Mouse (Mus musculus): ENCODE measurements around the gene Apopt1. TPM values are rescaled to one million over a fixed set of nuclear protein-coding genes. Genes with fewer than 3 reads are reported as not detected.
A peak's percentile ranks its signal among the peaks of the same experiment; 100 is the strongest.

Gene Apopt1
- 10 to 100 TPM; 37.9 to 38.6 TPM for total RNA-seq (2021)

- intact Hi-C loops (cut with DNase I): loop anchor here (5.0 kb wide), 1 partner anchor 41 kb away; the partner anchor contains the start of gene Ckb
- peak; percentile 85 to 94 for DNase-seq (ENCODE audit: extremely low spot score in 1 of 2, low spot score in 2 of 2)
Measured at GRCm38 (mm10) chr12:111713004-111713651, at the start of gene Apopt1, which contains the start of gene Bag5. Apopt1 (plus strand) TSS chr12:111713261. Bag5 (minus strand) TSS chr12:111713257.

GRCm38 (mm10) chr12:111664144-111664634, 48.9 kb upstream of the Apopt1 start:
- intact Hi-C loops (cut with DNase I): no loop called here
- peak in 1 of 2 experiments; percentile 57 for DNase-seq (ENCODE audit: extremely low spot score in 1 of 2, low spot score in 2 of 2)

GRCm38 (mm10) chr12:111665041-111665880, 47.8 kb upstream of the Apopt1 start:
- DNase-seq (ENCODE audit: extremely low spot score in 1 of 2, low spot score in 2 of 2): no peak
- intact Hi-C loops (cut with DNase I): no loop called here

- DNase-seq (ENCODE audit: extremely low spot score in 1 of 2, low spot score in 2 of 2): no peak
- intact Hi-C loops (cut with DNase I): no loop called here
Measured at GRCm38 (mm10) chr12:111666380-111666779, 46.7 kb upstream of the Apopt1 start.

GRCm38 (mm10) chr12:111667421-111667820, 45.6 kb upstream of the Apopt1 start:
- intact Hi-C loops (cut with DNase I): no loop called here
- DNase-seq (ENCODE audit: extremely low spot score in 1 of 2, low spot score in 2 of 2): no peak

GRCm38 (mm10) chr12:111668457-111668912, 44.6 kb upstream of the Apopt1 start:
- DNase-seq (ENCODE audit: extremely low spot score in 1 of 2, low spot score in 2 of 2): peak; percentile 93 to 97
- intact Hi-C loops (cut with DNase I): loop anchor here (1.0 kb wide), 1 partner anchor 28 kb away; no protein-coding TSS in a partner anchor

GRCm38 (mm10) chr12:111669000-111669788, 43.9 kb upstream of the Apopt1 start:
- no peak for DNase-seq (ENCODE audit: extremely low spot score in 1 of 2, low spot score in 2 of 2)
- intact Hi-C loops (cut with DNase I): loop anchor here (1.0 kb wide), 1 partner anchor 27 kb away; no protein-coding TSS in a partner anchor

- intact Hi-C loops (cut with DNase I): loop anchor here (5.0 kb wide), 1 partner anchor 42 kb away; the partner anchor contains the start of genes Apopt1 and Bag5
Measured at GRCm38 (mm10) chr12:111669961-111670360, 43.1 kb upstream of the Apopt1 start.

GRCm38 (mm10) chr12:111670371-111670971, 42.6 kb upstream of the Apopt1 start:
- DNase-seq (ENCODE audit: extremely low spot score in 1 of 2, low spot score in 2 of 2): peak in 1 of 2 experiments; percentile 76
- intact Hi-C loops (cut with DNase I): loop anchor here (5.0 kb wide), 1 partner anchor 42 kb away; the partner anchor contains the start of genes Apopt1 and Bag5

More at GRCm38 (mm10) chr12:111669961-111670360, 43.1 kb upstream of the Apopt1 start:
- DNase-seq (ENCODE audit: extremely low spot score in 1 of 2, low spot score in 2 of 2): no peak

GRCm38 (mm10) chr12:111670976-111671375, 42.1 kb upstream of the Apopt1 start:
- peak in 1 of 2 experiments; percentile 49 for DNase-seq (ENCODE audit: extremely low spot score in 1 of 2, low spot score in 2 of 2)
- intact Hi-C loops (cut with DNase I): loop anchor here (5.0 kb wide), 1 partner anchor 41 kb away; the partner anchor contains the start of genes Apopt1 and Bag5

GRCm38 (mm10) chr12:111671431-111671902, 41.6 kb upstream of the Apopt1 start:
- intact Hi-C loops (cut with DNase I): loop anchor here (5.0 kb wide), 1 partner anchor 41 kb away; the partner anchor contains the start of genes Apopt1 and Bag5
- peak; percentile 79 to 89 for DNase-seq (ENCODE audit: extremely low spot score in 1 of 2, low spot score in 2 of 2)

GRCm38 (mm10) chr12:111672176-111672575, 40.9 kb upstream of the Apopt1 start, which contains the start of gene Ckb:
Ckb (minus strand) TSS chr12:111672338.
- DNase-seq (ENCODE audit: extremely low spot score in 1 of 2, low spot score in 2 of 2): peak; percentile 93 to 95
- intact Hi-C loops (cut with DNase I): loop anchor here (5.0 kb wide), 1 partner anchor 40 kb away; the partner anchor contains the start of genes Apopt1 and Bag5

GRCm38 (mm10) chr12:111672581-111672980, 40.5 kb upstream of the Apopt1 start:
- intact Hi-C loops (cut with DNase I): loop anchor here (5.0 kb wide), 1 partner anchor 40 kb away; the partner anchor contains the start of genes Apopt1 and Bag5
- peak in 1 of 2 experiments; percentile 54 for DNase-seq (ENCODE audit: extremely low spot score in 1 of 2, low spot score in 2 of 2)

GRCm38 (mm10) chr12:111674850-111675486, 38.1 kb upstream of the Apopt1 start:
- no peak for DNase-seq (ENCODE audit: extremely low spot score in 1 of 2, low spot score in 2 of 2)
- intact Hi-C loops (cut with DNase I): loop anchor here (5.0 kb wide), 1 partner anchor 37 kb away; the partner anchor contains the start of genes Apopt1 and Bag5

GRCm38 (mm10) chr12:111675797-111676580, 37.1 kb upstream of the Apopt1 start:
- no peak for DNase-seq (ENCODE audit: extremely low spot score in 1 of 2, low spot score in 2 of 2)
- intact Hi-C loops (cut with DNase I): no loop called here

- intact Hi-C loops (cut with DNase I): no loop called here
- DNase-seq (ENCODE audit: extremely low spot score in 1 of 2, low spot score in 2 of 2): peak in 1 of 2 experiments; percentile 64
Measured at GRCm38 (mm10) chr12:111677421-111677820, 35.6 kb upstream of the Apopt1 start.
